Mouse (Mus musculus) large intestine, adult 2 months (tissue): ENCODE data around the gene Ccl17. TPM values are rescaled to one million over a fixed set of nuclear protein-coding genes. Genes with fewer than 3 reads are reported as not detected.

Experiments
- DNase-seq: peaks from one replicate; pipeline ENCODE4 v3.0.0-alpha.2; 2012; ENCODE audit warnings: low read depth, low spot score
- WGBS: fragments of 180-500 bp; shearing (Covaris S2); methylation state at CpG from one replicate; pipeline ENCODE4 v1.1.7; 2018; 5-methylcytosine and 5-hydroxymethylcytosine counted together
- polyA plus RNA-seq: library from polyadenylated mRNA; depleted of rRNA; stranded (reverse); fragments of >200 nt; gene quantifications from 2 replicates; pipeline ENCODE4 v1.2.3, GENCODE M21; 2012

The Ccl17 gene
- polyA plus RNA-seq, 1 experiment: 2.5 TPM

GRCm38 (mm10) chr8:94787524-94788501 lies 22.4 kb upstream of the Ccl17 start:
- WGBS: 18% methylated on average over 15 of the region's 15 CpGs
- no peak for DNase-seq

- no peak for DNase-seq
- 77% methylated on average over 10 of the region's 10 CpGs for WGBS
These were observed 20.8 kb upstream of the Ccl17 start for GRCm38 (mm10) chr8:94789256-94789955.

- 91% methylated on average over 4 of the region's 4 CpGs for WGBS
- DNase-seq: no peak
These were observed 15.9 kb upstream of the Ccl17 start for GRCm38 (mm10) chr8:94794368-94794767.

- no peak for DNase-seq
- 99% methylated on average over 2 of the region's 2 CpGs for WGBS
These were observed 15.5 kb upstream of the Ccl17 start for GRCm38 (mm10) chr8:94794782-94795181.

GRCm38 (mm10) chr8:94800278-94800968 lies 9.8 kb upstream of the Ccl17 start:
- DNase-seq: no peak
- WGBS: 47% methylated on average over 7 of the region's 7 CpGs

- DNase-seq: no peak
These were observed 8.8 kb upstream of the Ccl17 start for GRCm38 (mm10) chr8:94801293-94802095.

GRCm38 (mm10) chr8:94802375-94802774 lies 7.9 kb upstream of the Ccl17 start:
- 40% methylated on average over 4 of the region's 4 CpGs for WGBS
- DNase-seq: no peak

More at GRCm38 (mm10) chr8:94801293-94802095, 8.8 kb upstream of the Ccl17 start:
- 36% methylated on average over 14 of the region's 14 CpGs for WGBS

- WGBS: 71% methylated on average over 6 of the region's 6 CpGs
- DNase-seq: no peak
These were observed 6.7 kb upstream of the Ccl17 start for GRCm38 (mm10) chr8:94803551-94803950.

GRCm38 (mm10) chr8:94804546-94805340 lies 5.5 kb upstream of the Ccl17 start:
- no peak for DNase-seq
- 52% methylated on average over 10 of the region's 10 CpGs for WGBS

GRCm38 (mm10) chr8:94805811-94806210 lies 4.4 kb upstream of the Ccl17 start:
- 68% methylated on average over 4 of the region's 4 CpGs for WGBS
- no peak for DNase-seq

GRCm38 (mm10) chr8:94807506-94807905 lies 2.7 kb upstream of the Ccl17 start:
- DNase-seq: no peak
- 65% methylated on average over 7 of the region's 7 CpGs for WGBS

GRCm38 (mm10) chr8:94808372-94808771 lies 1.9 kb upstream of the Ccl17 start:
- no peak for DNase-seq
- WGBS: 86% methylated on average over 6 of the region's 6 CpGs

GRCm38 (mm10) chr8:94810855-94811254 lies 602 bp downstream of the Ccl17 start:
- WGBS: 60% methylated on average over 5 of the region's 5 CpGs
- DNase-seq: no peak

GRCm38 (mm10) chr8:94811654-94812053 lies 1.4 kb downstream of the Ccl17 start:
- whole genome bisulfite sequencing: 77% methylated on average over 6 of the region's 6 CpGs
- no peak for DNase-seq

GRCm38 (mm10) chr8:94812645-94813098 lies 2.4 kb downstream of the Ccl17 start:
- peak; percentile 81 for DNase-seq
- 31% methylated on average over 6 of the region's 6 CpGs for WGBS

- WGBS: 0% methylated on average over 1 of the region's 1 CpGs
- DNase-seq: no peak
These were observed 4.3 kb downstream of the Ccl17 start for GRCm38 (mm10) chr8:94814556-94814955.

GRCm38 (mm10) chr8:94817933-94818332 lies 7.7 kb downstream of the Ccl17 start:
- DNase-seq: no peak
- 84% methylated on average over 11 of the region's 11 CpGs for WGBS

GRCm38 (mm10) chr8:94819671-94820179 lies 9.5 kb downstream of the Ccl17 start:
- DNase-seq: no peak
- WGBS: 70% methylated on average over 6 of the region's 6 CpGs
